Mouse (Mus musculus) CD4-positive, CD25-positive, alpha-beta regulatory T cell (primary cell): ENCODE data around the gene Cldn17. TPM values are rescaled to one million over a fixed set of nuclear protein-coding genes. Genes with fewer than 3 reads are reported as not detected.

ENCODE experiments used
- polyA plus RNA-seq: library from polyadenylated mRNA; unstranded; fragments of 100-300 nt; shearing (Covaris generic); gene quantifications from one replicate; pipeline ENCODE4 v1.2.1, GENCODE M21; 2017

Cldn17 gene
- not detected for polyA plus RNA-seq

DNA sequence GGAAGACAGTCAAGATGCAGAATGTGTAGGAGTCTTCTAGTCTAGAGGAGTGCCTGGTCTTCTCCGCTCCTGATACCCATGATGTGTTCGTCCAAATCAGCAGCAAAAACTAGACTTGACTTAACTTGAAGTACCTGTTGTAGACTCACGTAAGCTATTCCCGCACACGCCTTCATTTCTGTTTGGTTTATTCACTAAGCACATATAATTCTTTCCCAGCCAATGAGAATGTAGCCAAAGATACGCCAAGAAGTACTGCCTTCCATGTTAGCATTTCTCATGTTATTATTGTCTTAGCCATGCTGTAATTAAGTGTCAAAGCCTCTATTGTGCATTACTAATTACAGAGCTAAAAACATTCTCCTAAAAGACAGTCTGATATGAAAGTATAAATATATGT, at the start of gene Cldn17:
Gene Cldn17, minus strand, starts transcription at position 101 of the 400 bp plus-strand sequence.

Other genes starting within 250 kb of the Cldn17 start
- gene Grik1, start 216.7 kb downstream of the Cldn17 start, polyA plus RNA-seq: 0.18 TPM
- gene Cldn8, start 56.2 kb upstream of the Cldn17 start, polyA plus RNA-seq: not detected
- not detected for gene Krtap24-1, start 105.3 kb upstream of the Cldn17 start, polyA plus RNA-seq
- gene 2310079G19Rik, start 120.7 kb upstream of the Cldn17 start, polyA plus RNA-seq: not detected
- gene Krtap26-1, start 140.8 kb upstream of the Cldn17 start, polyA plus RNA-seq: not detected
- not detected for gene Krtap27-1, start 164.7 kb upstream of the Cldn17 start, polyA plus RNA-seq
- gene 2310061N02Rik, start 201.0 kb upstream of the Cldn17 start, polyA plus RNA-seq: not detected
- not detected for gene Krtap13-1, start 221.9 kb upstream of the Cldn17 start, polyA plus RNA-seq
- not detected for gene Krtap13, start 244.7 kb upstream of the Cldn17 start, polyA plus RNA-seq